Mouse (Mus musculus) thymus, postnatal 0 days (tissue): ENCODE data around the gene Prkn. TPM values are rescaled to one million over a fixed set of nuclear protein-coding genes. Genes with fewer than 3 reads are reported as not detected.

Experiments
- DNase-seq: peaks from one replicate; pipeline ENCODE4 v3.0.0-alpha.2; 2015; ENCODE audit warnings: low spot score
- polyA plus RNA-seq: library from polyadenylated mRNA; unstranded; fragments of >200 nt; fragmentation: Nextera tagmentation; extraction: Ambion mirVana; gene quantifications from 2 replicates; pipeline ENCODE4 v1.2.1, GENCODE M21; 2015

The Prkn gene
- polyA plus RNA-seq, 1 experiment from 2014 or later, result 2.1 TPM

DNA sequence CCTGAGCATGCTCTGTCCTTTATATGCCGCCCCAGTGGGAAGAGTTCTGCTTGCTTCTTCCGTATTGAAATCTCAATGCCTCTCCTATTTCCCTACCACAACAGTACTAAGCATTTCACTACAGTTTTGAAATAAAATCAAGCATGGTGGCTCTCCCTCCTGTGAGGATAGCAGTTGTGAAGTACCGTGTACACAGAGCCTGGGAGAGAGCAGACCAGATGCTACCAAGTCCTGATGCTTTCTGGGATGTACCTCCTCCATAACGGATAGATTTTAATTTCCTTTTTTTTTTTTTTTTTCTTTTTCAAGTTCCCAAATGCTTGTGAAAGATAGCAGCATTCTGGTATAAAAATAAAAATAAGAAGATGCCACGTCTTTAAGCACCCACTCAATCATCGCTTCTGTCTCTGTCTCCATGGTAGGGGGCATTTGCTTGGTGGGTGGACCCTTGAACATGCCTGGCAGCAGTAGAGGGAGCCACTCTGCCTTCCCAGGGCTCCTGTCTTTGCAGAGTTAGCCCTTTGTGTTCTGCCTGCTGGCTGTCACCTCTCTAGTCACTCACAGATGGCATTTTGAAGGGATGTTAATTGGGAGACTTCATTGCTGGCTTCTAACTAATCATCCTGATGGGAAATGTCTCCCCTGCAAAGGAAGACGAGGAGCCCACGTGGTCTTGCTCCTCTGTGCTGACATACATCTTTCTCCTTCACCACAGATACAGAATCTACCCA is 1070.6 kb downstream of the Prkn start:
- DNase-seq, result no peak

DNA sequence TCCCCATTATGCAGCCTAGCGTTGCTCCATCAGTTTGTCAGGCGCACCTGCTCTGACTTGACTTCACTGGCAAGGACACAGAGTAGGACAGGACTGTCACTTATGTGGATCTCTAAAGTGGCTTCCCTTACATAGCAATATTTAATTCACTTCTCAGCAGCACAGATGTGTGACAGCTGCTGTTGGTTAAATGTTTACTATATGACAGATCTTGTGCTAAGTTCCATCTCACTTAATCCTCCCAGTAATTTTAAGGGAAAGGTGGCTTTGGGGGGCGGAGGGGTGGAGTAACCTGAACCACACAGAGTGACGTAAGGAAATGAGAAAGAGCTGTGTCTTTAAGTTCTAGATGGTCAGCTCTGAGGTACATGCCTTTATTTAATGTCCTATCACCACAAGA is 1072.0 kb downstream of the Prkn start:
- DNase-seq, result no peak

DNA sequence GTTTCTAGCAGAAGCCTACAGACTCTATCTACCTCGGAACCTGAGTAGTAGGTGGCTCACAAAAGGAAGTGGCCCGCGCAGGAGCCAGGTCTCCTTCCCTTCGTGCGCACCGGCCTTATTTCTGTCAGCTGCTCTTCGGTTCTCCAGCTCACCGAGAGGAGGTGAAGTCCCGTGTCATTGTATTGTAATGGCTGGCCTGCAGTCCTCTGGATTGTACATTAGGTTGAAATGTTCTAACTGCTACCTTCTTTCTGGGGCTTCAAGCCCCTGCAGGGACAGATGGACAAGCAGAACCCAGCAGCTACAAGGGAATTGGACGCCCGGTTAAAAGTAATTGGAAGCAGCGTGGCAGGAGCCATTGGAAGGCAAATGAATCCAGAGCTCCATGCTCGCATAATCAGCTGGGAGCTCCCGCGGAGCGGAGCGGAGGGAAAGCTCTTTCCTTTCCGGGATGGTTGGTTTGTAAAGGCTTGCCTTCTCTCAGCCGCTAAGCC is 1072.7 kb downstream of the Prkn start:
- no peak for DNase-seq

DNA sequence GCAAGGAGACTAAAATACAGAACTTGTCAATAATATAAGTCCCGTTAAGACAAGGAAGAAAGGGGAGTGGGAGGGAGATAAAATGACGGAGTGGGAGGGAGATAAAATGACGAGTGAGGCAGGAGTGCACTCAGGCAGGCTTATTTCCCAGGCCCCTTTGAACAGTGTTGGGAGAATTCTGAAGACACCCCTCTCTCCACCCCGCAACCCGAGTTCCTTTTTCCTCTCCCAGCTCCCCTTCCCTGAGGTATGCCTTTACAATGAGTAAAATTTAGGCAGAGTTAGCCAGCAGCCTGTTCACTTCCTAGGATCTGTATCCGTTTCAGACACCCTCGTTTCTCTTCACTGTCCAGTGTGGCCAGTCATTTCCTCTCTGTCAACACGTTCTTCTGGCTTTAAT is 1073.4 kb downstream of the Prkn start:
- DNase-seq, result no peak

DNA sequence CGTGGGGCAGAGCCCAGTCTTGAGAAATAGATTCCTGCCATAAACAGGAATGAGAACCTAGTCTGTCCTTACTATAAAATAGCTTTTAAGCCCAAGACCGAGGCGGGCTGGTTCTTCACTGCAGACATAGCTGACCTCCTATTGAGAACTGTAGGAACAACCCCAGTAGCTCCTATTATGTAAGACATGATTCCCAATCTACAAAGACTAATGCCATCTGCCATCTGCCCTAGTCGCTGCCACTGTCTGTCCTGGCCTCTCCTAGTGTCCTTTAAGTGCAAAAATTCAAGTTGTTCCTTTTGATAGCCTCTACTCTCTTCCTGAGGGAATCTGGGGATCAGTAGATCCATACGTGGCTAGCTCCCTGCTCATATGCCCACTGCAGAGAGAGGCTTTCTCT is 1074.3 kb downstream of the Prkn start:
- DNase-seq, result no peak

DNA sequence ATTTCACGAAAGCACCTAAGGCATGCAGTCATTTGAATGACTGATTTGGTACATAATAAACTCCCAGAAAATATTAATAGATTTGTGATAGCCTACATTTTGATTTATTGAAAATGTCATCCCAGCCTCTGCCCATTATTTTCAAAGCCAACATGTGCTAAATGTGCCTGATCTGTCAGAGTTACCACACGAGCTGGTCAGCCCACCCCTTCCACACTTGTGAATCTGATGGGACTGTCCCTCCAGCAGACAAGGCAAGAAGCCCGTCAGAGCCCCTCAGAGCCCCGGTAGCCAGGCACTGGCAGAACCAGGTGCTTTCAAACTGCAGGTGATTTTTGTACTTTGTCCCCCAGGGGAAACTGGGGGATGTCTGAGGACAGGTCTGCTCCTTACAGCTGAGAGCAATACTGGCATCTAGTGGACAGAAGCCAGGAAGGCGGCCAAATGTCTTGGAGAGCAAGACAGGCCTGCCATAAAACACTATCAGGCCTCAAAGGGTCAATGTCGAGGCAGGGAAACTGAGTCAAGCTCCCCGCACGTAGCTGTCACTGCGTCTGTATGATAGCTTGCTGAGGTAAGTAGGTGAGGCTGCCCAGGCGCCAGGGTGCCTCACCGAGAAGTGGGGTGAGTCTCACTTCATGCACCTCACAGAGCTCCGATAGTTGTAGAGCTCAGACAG is 1078.1 kb downstream of the Prkn start:
- DNase-seq, result no peak

DNA sequence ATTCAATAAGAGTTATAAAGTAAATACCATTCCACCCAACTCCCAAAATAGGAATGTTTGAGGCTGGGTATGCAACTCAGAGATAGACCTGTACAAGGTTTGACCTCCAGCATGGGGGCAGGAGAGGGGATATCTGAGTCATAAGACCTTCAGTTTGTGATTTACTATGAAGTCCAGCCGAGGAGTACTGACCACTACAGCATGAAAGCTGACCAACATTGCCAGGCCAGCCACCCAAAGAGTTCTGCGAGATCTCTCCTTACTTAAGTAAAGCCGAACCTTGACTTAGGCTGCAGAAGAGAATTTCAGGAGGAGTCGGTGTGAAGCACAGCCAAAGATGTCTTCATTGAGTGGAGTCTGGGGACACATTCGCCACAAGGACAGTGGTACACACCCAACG is 1079.4 kb downstream of the Prkn start:
- no peak for DNase-seq

DNA sequence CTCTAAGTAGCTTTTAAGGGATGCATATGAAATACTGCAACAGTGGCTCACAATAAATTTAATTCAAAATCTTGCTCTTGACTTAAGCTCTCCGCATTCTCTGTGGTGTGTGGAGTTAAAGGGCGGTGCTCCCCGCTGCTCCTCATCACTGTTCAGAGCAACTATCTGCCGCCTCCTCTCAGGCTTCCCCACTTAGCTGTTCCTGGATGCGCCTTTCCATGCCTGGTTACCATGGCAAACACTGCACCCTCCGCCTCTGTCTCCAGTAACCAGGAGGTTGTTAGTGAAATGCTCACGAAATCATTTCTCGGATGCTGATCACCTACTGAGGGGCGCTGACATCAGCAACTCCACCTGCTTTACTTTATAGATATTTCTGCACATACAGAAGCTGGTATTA is 1080.8 kb downstream of the Prkn start:
- DNase-seq, result no peak

DNA sequence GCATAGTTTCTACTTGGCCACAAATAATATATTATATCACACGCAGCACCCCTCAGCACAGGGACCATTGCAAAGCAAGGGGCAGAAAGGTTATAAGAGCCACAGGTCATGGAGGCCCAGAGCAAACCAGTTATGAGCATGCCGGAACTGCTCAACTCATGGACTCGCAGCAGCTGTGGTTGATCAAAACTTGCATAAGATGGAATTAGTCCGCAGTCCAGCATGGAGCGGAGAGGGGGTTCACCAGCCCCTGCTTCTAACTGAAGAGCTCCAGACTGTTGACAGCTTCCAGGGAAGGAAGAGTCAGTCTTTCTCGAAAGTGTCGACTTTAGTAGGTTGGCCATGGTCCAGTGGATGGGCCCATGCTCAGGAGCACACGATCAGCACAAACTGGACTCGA is 1083.8 kb downstream of the Prkn start:
- no peak for DNase-seq

DNA sequence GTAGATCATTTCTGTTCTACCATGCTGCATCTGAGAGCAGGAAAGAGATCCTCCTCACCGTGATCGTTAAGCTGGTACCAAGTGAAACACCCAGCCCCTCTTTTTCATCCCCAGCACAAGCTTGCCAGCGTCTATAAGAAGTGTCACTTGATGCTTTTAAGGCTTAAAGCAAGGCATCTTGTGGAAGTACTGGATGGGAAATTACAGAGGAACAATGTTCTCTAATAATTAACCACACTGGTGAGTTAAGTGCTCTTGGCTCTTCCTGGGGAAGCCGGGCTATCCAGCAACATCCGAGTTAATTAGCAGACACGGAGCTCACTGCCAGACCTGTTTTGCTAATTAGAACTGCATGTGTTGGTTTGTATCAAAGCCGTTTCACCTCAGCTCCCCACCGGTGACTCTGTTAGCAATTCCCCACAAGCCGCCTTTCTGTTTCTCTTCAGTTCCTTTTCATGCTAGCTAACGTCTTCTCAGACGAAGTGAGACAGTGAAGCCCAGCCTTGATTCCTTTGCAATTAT is 1086.7 kb downstream of the Prkn start:
- DNase-seq, result no peak

DNA sequence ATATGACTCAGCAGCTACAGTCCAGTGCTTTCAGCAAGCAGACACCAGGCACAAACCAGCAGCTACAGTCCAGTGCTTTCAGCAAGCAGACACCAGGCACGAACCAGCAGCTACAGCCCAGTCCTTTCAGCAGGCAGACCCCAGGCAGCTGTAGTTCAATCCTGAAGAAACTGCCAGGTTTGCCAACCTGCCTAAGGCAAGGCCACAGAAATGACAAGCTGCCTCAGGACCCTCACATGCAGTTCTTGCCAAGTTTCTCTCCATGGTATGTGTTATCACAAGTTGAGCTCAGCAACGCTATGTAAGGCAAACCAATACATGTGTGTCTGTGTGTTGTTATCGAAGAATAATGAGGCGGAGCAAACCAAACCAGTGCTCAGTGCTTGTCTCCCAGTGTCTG is 1091.5 kb downstream of the Prkn start:
- no peak for DNase-seq

DNA sequence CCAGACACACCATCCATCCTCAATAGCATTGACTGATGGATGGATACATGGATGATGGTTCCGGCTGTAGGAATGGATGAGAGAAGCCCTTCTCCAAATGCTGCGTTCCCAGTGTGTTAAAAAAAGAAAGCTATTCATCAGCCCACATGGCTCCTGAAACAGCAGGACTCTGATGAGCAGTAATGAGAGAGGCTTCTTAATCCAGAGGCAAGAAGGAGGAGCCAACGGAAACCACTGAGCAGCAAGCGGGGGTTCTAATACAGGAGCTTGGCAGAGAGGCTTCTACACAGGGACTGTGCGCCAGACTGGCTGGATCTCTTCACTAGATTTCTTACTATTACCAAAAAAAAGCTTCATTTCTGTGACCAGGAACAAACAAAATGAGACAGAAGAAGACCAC is 1093.6 kb downstream of the Prkn start:
- DNase-seq, result no peak

DNA sequence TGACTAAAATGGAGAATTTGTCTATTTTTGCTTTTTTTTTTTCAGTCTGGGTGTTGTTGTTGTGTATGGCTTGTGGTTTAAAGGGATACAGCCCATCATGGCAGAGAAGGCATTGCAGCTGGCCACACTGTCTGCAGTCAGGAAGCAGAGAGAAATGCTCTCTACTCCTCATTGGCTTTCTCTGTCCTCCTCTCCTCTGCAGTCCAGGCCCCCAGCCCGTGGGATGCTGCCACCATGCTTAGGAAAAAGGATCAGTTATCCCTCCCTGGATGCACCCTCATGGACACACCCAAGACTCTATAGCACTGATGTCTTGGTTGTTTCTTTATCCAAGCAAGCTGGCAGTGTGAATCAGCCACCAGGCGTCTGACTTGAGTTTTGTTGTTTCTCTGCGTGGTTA is 1107.3 kb downstream of the Prkn start:
- DNase-seq, result no peak

DNA sequence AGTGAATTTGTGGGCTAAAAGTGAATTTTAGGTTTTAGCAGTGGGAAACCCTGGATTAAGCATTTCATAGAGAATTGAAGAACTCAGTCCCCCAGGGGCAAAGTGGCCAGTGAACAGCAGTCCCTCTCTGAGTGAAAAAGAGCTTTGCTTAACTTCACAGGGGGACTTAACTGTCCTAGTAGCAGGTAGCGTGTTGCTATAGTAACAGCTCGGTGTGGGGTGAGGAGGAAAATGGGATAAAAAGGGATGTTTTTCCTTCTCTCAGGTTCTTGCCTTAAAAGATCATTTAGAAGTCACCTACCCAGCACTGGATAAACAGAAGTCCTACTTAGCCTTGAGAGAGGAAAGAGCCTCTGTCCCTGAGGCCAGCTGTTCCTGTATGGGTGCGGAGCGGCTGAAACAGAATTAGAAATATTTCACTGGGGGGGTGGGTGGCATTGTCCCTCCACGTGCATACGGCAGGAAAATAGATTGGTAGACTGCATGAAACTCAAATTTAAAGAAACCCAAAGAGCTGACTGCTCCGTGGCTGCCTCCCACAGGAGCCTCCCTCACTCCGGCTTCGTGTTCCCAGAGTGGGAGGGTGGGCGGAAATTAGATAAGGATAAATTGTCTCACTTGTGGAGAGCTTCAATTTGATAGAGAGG is 1109.5 kb downstream of the Prkn start:
- no peak for DNase-seq

DNA sequence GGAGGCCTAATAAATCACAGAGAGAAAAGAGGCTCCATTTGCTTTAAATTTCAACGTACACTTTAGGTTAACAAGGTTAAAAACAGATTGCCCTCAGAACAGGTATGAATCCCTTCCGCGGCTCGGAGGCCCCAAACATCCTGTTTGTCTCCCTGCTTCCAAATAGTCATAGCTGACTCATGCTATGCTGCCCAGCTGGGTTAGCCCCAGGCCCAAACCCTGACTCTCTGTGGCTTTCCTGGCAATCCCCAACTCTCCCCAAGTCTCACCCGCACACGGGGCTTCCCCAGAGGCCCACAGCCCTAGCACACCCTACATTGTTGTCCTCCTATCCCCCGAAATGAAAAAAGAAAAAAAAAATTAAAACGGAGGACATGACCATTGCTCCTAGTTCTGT is 1110.0 kb downstream of the Prkn start:
- no peak for DNase-seq

DNA sequence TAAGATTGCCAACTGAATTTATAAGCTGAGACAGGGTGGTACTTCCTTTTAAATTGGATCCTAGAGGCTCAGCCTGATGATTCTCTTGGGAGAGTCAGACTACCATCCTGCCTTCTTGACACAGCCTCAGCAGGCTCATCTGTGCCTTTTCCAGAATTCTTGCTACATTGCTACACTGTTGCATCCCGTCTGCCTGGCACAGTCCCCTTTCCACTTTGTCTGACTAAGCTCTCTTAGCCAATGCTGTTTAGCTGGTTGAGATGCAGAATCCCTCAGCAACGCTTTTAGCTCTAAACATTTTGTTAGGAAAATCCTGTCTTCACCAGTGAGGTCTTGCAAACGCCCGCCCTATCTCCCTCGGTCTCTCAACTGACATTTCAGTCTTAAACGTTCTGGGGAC is 1115.1 kb downstream of the Prkn start:
- no peak for DNase-seq

DNA sequence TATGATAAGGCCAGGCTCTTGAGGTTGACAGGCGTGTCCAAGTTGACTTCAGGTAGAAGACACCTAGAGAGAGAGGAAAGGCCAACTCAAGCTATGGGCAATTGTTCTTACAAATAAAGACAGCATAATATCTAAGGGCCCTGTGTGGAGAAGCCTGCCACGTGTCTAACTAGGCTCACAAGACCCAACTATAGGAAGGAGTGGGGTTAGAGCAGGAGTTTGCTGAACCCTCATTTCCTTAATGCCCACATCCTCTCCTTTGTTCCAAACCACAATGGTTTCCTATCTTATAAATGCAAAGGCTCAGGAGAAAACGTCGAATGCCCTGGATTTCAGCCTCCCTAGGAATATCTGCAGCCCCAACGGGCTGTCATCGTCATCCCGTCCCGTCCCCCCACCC is 1120.3 kb downstream of the Prkn start:
- no peak for DNase-seq

DNA sequence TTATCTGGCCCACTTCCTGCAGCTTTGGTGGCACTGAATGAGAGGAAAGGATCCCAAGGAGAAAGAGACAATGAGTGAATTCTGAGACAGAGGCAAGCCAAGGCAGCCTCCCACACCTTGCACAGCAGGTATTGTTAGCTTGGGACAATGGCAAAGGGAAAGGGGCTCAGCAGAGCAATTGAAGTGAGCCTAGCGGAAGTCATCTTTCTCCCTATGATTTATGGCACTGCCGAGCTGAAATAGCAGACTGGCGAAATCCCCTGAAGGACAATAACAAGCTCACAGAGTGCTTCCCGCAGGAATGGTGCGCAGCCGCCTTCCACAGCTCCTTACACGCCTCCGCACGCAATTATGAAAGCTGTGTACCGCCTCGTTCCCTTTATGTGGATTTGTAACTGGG is 1122.6 kb downstream of the Prkn start:
- DNase-seq, result no peak

DNA sequence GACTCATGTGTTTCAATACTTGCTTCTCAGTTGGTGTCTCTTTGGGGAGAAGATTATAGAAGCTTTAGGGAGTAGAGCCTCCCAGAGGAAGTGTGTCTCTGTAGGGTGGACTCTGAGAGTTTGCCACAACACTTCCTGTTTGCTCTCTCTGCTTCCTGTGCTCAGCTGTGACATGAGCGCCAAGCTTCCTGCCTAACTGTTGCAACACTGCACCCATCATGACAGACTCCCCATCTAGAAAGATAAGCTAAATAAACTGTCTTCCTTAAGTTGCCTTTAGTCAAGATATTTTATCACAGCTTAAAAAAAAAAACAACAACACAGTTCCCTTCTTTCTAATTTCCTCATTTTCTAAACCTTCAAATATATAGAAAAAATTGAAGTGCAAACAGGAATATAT is 1130.0 kb downstream of the Prkn start:
- no peak for DNase-seq

DNA sequence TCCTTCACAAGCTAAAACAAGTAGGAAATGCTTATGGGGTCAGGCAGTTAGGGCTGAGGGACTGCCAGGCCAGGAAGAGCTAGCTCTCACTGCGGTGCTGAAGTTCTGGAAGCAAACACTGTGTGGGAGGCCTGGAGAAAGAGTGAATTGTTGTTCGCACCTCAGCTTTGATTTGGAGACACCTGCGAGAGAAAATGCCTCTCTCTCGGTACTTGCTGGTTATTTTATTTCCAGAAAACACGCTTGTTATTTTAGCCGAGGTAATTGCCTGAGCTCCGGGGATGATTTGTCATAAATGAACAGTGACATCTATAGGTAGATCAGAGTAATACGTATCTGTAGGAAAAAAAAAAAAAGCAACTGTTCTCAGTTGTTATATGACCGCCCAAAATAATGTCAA is 1132.4 kb downstream of the Prkn start:
- no peak for DNase-seq

DNA sequence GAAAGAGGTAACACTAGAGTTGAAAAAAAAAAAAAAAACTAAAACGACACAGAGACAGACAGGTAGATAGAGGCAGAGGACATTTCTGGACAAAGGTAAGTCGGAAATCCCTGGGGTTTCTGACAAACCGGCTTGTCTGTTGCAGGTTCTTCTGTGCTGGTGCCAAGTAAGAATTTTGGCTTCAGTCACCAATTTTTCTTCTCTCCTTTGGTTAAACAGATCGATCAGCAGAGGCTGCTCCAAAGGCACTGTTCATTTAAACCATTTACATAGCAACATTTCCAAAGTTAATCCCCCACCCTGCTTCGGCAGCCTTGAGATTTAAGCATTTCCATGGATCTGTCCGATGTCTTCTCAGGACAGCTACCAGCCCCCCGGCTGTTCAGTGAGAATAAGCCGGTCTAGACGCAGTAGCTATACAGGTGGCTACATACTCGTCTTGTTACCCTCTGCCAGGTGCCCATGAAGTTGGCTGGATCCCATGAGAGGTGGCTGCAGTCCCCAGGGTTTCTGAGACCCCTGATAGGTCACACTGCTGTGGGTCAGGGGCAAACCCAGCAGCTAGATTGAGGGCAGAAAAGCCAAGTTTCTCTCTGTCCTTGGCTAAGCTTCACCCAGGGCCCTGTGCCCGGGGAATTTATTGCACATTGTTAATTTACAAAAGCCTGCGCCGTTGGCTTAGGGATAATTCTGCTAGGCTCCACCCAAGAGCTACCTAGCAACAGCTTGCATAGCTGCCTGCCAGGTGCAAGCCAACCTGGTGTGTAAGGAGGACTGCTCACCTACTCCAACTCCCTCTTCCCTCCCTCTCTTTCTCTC is 1133.0 kb downstream of the Prkn start:
- DNase-seq, result no peak
